Mouse (Mus musculus) hindbrain, postnatal 0 days (tissue): ENCODE measurements around the gene Hoxc6. TPM values are rescaled to one million over a fixed set of nuclear protein-coding genes. Genes with fewer than 3 reads are reported as not detected.

ENCODE experiments used
- ATAC-seq: fragments of 200-750 bp; cut with Nextera tagmentation; 2 replicates; pipeline ENCODE4 v1.8.0; 2017; ENCODE audit warnings: mild to moderate bottlenecking, moderate TSS enrichment, moderate library complexity
- DNase-seq: peaks from one replicate; pipeline ENCODE4 v3.0.0-alpha.2; 2015; ENCODE audit warnings: low spot score
- H3K27ac ChIP-seq: fragments of 300-500 bp; sonication (generic); 2 replicates; pipeline ENCODE4 v1.5.1; 2014; ENCODE audit warnings: mild to moderate bottlenecking
- H3K27me3 ChIP-seq: fragments of 300-500 bp; sonication (generic); 2 replicates; pipeline ENCODE4 v1.6.1; 2014; ENCODE audit warnings: low read length, mixed read lengths; ENCODE audit not compliant: insufficient read depth
- H3K36me3 ChIP-seq: fragments of 300-500 bp; sonication (generic); 2 replicates; pipeline ENCODE4 v1.6.1; 2014; ENCODE audit warnings: low read length, mixed read lengths; ENCODE audit not compliant: insufficient read depth
- H3K4me1 ChIP-seq: fragments of 300-500 bp; sonication (generic); 2 replicates; pipeline ENCODE4 v1.6.1; 2014; ENCODE audit warnings: antibody characterized with exemption, low read length, mixed read lengths; ENCODE audit not compliant: insufficient read depth
- H3K4me2 ChIP-seq: fragments of 300-500 bp; sonication (generic); 2 replicates; pipeline ENCODE4 v1.6.1; 2014; ENCODE audit warnings: low read depth, mild to moderate bottlenecking, low read length, moderate library complexity, mixed read lengths
- H3K4me3 ChIP-seq: fragments of 300-500 bp; sonication (generic); 2 replicates; pipeline ENCODE4 v1.5.1; 2014; ENCODE audit warnings: low read length
- H3K9ac ChIP-seq: fragments of 300-500 bp; sonication (generic); replicated peaks from 2 replicates; pipeline ENCODE4 v1.6.1; 2014; ENCODE audit warnings: mild to moderate bottlenecking, low read length, moderate library complexity, mixed read lengths
- H3K9me3 ChIP-seq: fragments of 300-500 bp; sonication (generic); 2 replicates; pipeline ENCODE4 v1.6.1; 2016; ENCODE audit warnings: low read length, mixed read lengths
- CTCF ChIP-seq: IDR thresholded peaks from 2 replicates; pipeline ENCODE4 v1.5.1; 2016; ENCODE audit warnings: antibody characterized with exemption, control low read depth, low read depth
- WGBS: fragments of 180-500 bp; shearing (Covaris S2); extraction: QIAGEN DNeasy Blood & Tissue Kit; methylation state at CpG from one replicate; pipeline ENCODE4 v1.1.7; 2014; 5-methylcytosine and 5-hydroxymethylcytosine counted together
- polyA plus RNA-seq: library from polyadenylated mRNA; unstranded; fragments of >200 nt; fragmentation: Nextera tagmentation; extraction: Ambion mirVana; gene quantifications from 2 replicates; pipeline ENCODE4 v1.2.1, GENCODE M21; 2015
- total RNA-seq: library from RNA; depleted of rRNA; stranded (reverse); fragments of >200 nt; gene quantifications from 2 replicates; pipeline ENCODE4 v1.2.3, GENCODE M21; 2014

The Hoxc6 gene
- total and polyA plus RNA-seq, 2 experiments from 2014 or later, result 0.59 to 1.4 TPM

GRCm38 (mm10) chr15:102980912-102981311, 17.1 kb upstream of the Hoxc6 start:
- Histone ChIP-seq H3K4me1 (no peaks in the 10 kb centered on the region), H3K9me3 (no peaks in the 10 kb centered on the region), H3K4me2 (peak overlapping the region; percentile 34; the same call in 1 of the 2 replicates), H3K9ac (no peak overlapping the region), H3K36me3 (no peaks in the 10 kb centered on the region), H3K27me3 (peaks cover 83% of the 10 kb centered on the region), H3K4me3 (0 out of 2 replicates have a peak overlapping the region, but pooled peaks have one; percentile 2), H3K27ac (no peak overlapping the region)
- no peak for DNase-seq
- ATAC-seq, result no peak
- 1% methylated on average over 14 of the region's 14 CpGs for WGBS
- TF ChIP-seq CTCF, result no peak

- Histone ChIP-seq H3K27me3 (peaks cover 84% of the 10 kb centered on the region), H3K9ac (no peak overlapping the region), H3K4me3 (peak overlapping the region; percentile 10; the same call in 1 of the 2 replicates), H3K27ac (no peak overlapping the region), H3K4me1 (no peaks in the 10 kb centered on the region), H3K9me3 (no peaks in the 10 kb centered on the region), H3K36me3 (no peaks in the 10 kb centered on the region), H3K4me2 (peak overlapping the region; percentile 34; the same call in 1 of the 2 replicates)
- no peak for TF ChIP-seq CTCF
- 1% methylated on average over 85 of the region's 88 CpGs for WGBS
- no peak for ATAC-seq
- DNase-seq, result no peak
Measured at GRCm38 (mm10) chr15:102981379-102982288, 16.4 kb upstream of the Hoxc6 start.

GRCm38 (mm10) chr15:102983716-102984115, 14.3 kb upstream of the Hoxc6 start:
- Histone ChIP-seq H3K9ac (no peak overlapping the region), H3K9me3 (no peaks in the 10 kb centered on the region), H3K4me3 (no peak overlapping the region), H3K36me3 (no peaks in the 10 kb centered on the region), H3K4me1 (no peaks in the 10 kb centered on the region), H3K4me2 (no peak overlapping the region), H3K27ac (no peak overlapping the region), H3K27me3 (peaks cover 85% of the 10 kb centered on the region)
- ATAC-seq (no peak), DNase-seq (no peak)
- TF ChIP-seq CTCF, result no peak
- WGBS, result 2% methylated on average over 12 of the region's 12 CpGs

- H3K9me3 ChIP-seq, result no peaks in the 10 kb centered on the region
- H3K27me3 ChIP-seq, result peaks cover 85% of the 10 kb centered on the region
- no peaks in the 10 kb centered on the region for H3K4me1 ChIP-seq
- DNase-seq (no peak), ATAC-seq (no peak)
- 2% methylated on average over 10 of the region's 10 CpGs for WGBS
- no peak overlapping the region for H3K4me2 ChIP-seq
- H3K27ac ChIP-seq, result no peak overlapping the region
- no peak for TF ChIP-seq CTCF
- no peak overlapping the region for H3K4me3 ChIP-seq
- H3K36me3 ChIP-seq, result no peaks in the 10 kb centered on the region
- H3K9ac ChIP-seq, result no peak overlapping the region
Measured at GRCm38 (mm10) chr15:102984521-102984920, 13.5 kb upstream of the Hoxc6 start.

GRCm38 (mm10) chr15:102984925-102985324, 13.1 kb upstream of the Hoxc6 start:
- Histone ChIP-seq H3K4me2 (no peak overlapping the region), H3K36me3 (no peaks in the 10 kb centered on the region), H3K4me3 (no peak overlapping the region), H3K27me3 (peaks cover 85% of the 10 kb centered on the region), H3K9ac (no peak overlapping the region), H3K27ac (no peak overlapping the region), H3K9me3 (no peaks in the 10 kb centered on the region), H3K4me1 (no peaks in the 10 kb centered on the region)
- DNase-seq (no peak), ATAC-seq (no peak)
- 6% methylated on average over 3 of the region's 3 CpGs for WGBS
- TF ChIP-seq CTCF, result no peak

GRCm38 (mm10) chr15:102987124-102987833, 10.8 kb upstream of the Hoxc6 start:
- 4% methylated on average over 21 of the region's 21 CpGs for WGBS
- no peak overlapping the region for H3K9ac ChIP-seq
- H3K4me3 ChIP-seq, result no peak overlapping the region
- H3K4me2 ChIP-seq, result no peak overlapping the region
- no peaks in the 10 kb centered on the region for H3K36me3 ChIP-seq
- no peaks in the 10 kb centered on the region for H3K9me3 ChIP-seq
- H3K27me3 ChIP-seq, result peaks cover 98% of the 10 kb centered on the region
- DNase-seq (peak; percentile 96), ATAC-seq (peak; percentile 61; the same call in 1 of the 2 replicates)
- H3K27ac ChIP-seq, result no peak overlapping the region
- peak; percentile 93 for TF ChIP-seq CTCF
- H3K4me1 ChIP-seq, result no peaks in the 10 kb centered on the region
